Mouse (Mus musculus): Measurements from ENCODE around the gene Oxt.

Gene Oxt

GRCm38 (mm10) chr2:130578148-130578547, 2.2 kb downstream of the Oxt start:
- DNase-seq (ENCODE audit: low spot score in 2 of 2) = peak; percentile 30 to 42

- DNase-seq (ENCODE audit: low spot score in 2 of 2) = no peak
Measured at GRCm38 (mm10) chr2:130579791-130580190, 3.8 kb downstream of the Oxt start.

- DNase-seq (ENCODE audit: low spot score in 2 of 2) = no peak
Measured at GRCm38 (mm10) chr2:130581201-130581600, 5.2 kb downstream of the Oxt start.

GRCm38 (mm10) chr2:130582552-130582951, 6.6 kb downstream of the Oxt start, which contains the start of gene Avp:
Avp (minus strand) TSS chr2:130582554.
- no peak for DNase-seq (ENCODE audit: low spot score in 2 of 2)

- no peak for DNase-seq (ENCODE audit: low spot score in 2 of 2)
Measured at GRCm38 (mm10) chr2:130583902-130584560, 8.1 kb downstream of the Oxt start.

- no peak for DNase-seq (ENCODE audit: low spot score in 2 of 2)
Measured at GRCm38 (mm10) chr2:130586016-130586415, 10.0 kb downstream of the Oxt start.

- no peak for DNase-seq (ENCODE audit: low spot score in 2 of 2)
Measured at GRCm38 (mm10) chr2:130588373-130588772, 12.4 kb downstream of the Oxt start.

GRCm38 (mm10) chr2:130589157-130589556, 13.2 kb downstream of the Oxt start:
- no peak for DNase-seq (ENCODE audit: low spot score in 2 of 2)

GRCm38 (mm10) chr2:130589761-130590160, 13.8 kb downstream of the Oxt start:
- DNase-seq (ENCODE audit: low spot score in 2 of 2) = no peak

- no peak for DNase-seq (ENCODE audit: low spot score in 2 of 2)
Measured at GRCm38 (mm10) chr2:130591016-130591415, 15.0 kb downstream of the Oxt start.

GRCm38 (mm10) chr2:130595596-130595995, 19.6 kb downstream of the Oxt start:
- DNase-seq (ENCODE audit: low spot score in 2 of 2) = no peak

GRCm38 (mm10) chr2:130597601-130598010, 21.6 kb downstream of the Oxt start:
- no peak for DNase-seq (ENCODE audit: low spot score in 2 of 2)

- no peak for DNase-seq (ENCODE audit: low spot score in 2 of 2)
Measured at GRCm38 (mm10) chr2:130598399-130598798, 22.4 kb downstream of the Oxt start.

GRCm38 (mm10) chr2:130602195-130602594, 26.2 kb downstream of the Oxt start:
- DNase-seq (ENCODE audit: low spot score in 2 of 2) = no peak

- no peak for DNase-seq (ENCODE audit: low spot score in 2 of 2)
Measured at GRCm38 (mm10) chr2:130613091-130613490, 37.1 kb downstream of the Oxt start.

GRCm38 (mm10) chr2:130618972-130619371, 43.0 kb downstream of the Oxt start:
- DNase-seq (ENCODE audit: low spot score in 2 of 2) = no peak

Measured in spleen, postnatal 36 days (tissue).